Mouse (Mus musculus): ENCODE results near the gene Vars.
"Not testable (repeated sequence)": the region's sequence is repeated elsewhere in the genome, so short reads cannot be mapped to it uniquely, and the experiment has no call there.

The Vars gene

GRCm38 (mm10) chr17:34971694-34972068, 29.1 kb upstream of the Vars start:
- not testable (repeated sequence) for DNase-seq (ENCODE audit: low read depth, low spot score)

GRCm38 (mm10) chr17:34972069-34972749, 28.6 kb upstream of the Vars start, which contains the start of the genes Hspa1a and Hspa1l:
Gene Hspa1a (minus strand): TSS chr17:34972156.
Gene Hspa1l (plus strand): TSS chr17:34972703.
- DNase-seq (ENCODE audit: low read depth, low spot score) = peak; percentile 84

- DNase-seq (ENCODE audit: low read depth, low spot score) = no peak
These were observed 24.9 kb upstream of the Vars start for GRCm38 (mm10) chr17:34975581-34976492.

- no peak for DNase-seq (ENCODE audit: low read depth, low spot score)
These were observed 23.8 kb upstream of the Vars start for GRCm38 (mm10) chr17:34977000-34977399.

- DNase-seq (ENCODE audit: low read depth, low spot score) = no peak
These were observed 22.5 kb upstream of the Vars start for GRCm38 (mm10) chr17:34978239-34978638.

- no peak for DNase-seq (ENCODE audit: low read depth, low spot score)
These were observed 21.2 kb upstream of the Vars start for GRCm38 (mm10) chr17:34979631-34980030.

GRCm38 (mm10) chr17:34980655-34981054, 20.1 kb upstream of the Vars start:
- DNase-seq (ENCODE audit: low read depth, low spot score) = peak; percentile 84

- peak; percentile 95 for DNase-seq (ENCODE audit: low read depth, low spot score)
These were observed 19.1 kb upstream of the Vars start, which contains the start of gene Lsm2 for GRCm38 (mm10) chr17:34981690-34982180. Gene Lsm2 (plus strand): TSS chr17:34981862.

- DNase-seq (ENCODE audit: low read depth, low spot score) = no peak
These were observed 18.5 kb upstream of the Vars start for GRCm38 (mm10) chr17:34982328-34982727.

GRCm38 (mm10) chr17:34984218-34984617, 16.6 kb upstream of the Vars start:
- DNase-seq (ENCODE audit: low read depth, low spot score) = peak; percentile 55

GRCm38 (mm10) chr17:34994751-34995150, 6.0 kb upstream of the Vars start:
- DNase-seq (ENCODE audit: low read depth, low spot score) = no peak

- DNase-seq (ENCODE audit: low read depth, low spot score) = not testable (repeated sequence)
These were observed 5.6 kb upstream of the Vars start for GRCm38 (mm10) chr17:34995192-34995591.

- not testable (repeated sequence) for DNase-seq (ENCODE audit: low read depth, low spot score)
These were observed 4.9 kb upstream of the Vars start for GRCm38 (mm10) chr17:34995927-34996326.

GRCm38 (mm10) chr17:34996411-34997141, 4.2 kb upstream of the Vars start:
- DNase-seq (ENCODE audit: low read depth, low spot score) = peak; percentile 65

GRCm38 (mm10) chr17:34997142-34997483, 3.7 kb upstream of the Vars start:
- no peak for DNase-seq (ENCODE audit: low read depth, low spot score)

- DNase-seq (ENCODE audit: low read depth, low spot score) = no peak
These were observed 2.0 kb upstream of the Vars start for GRCm38 (mm10) chr17:34998526-34999430.

GRCm38 (mm10) chr17:34999871-35000716, 693 bp upstream of the Vars start:
- peak; percentile 53 for DNase-seq (ENCODE audit: low read depth, low spot score)

GRCm38 (mm10) chr17:35001452-35002152, 815 bp downstream of the Vars start:
- no peak for DNase-seq (ENCODE audit: low read depth, low spot score)

Data from ES-CJ7 (cell line).